Mouse (Mus musculus): ENCODE data around the gene Vstm2l. TPM values are rescaled to one million over a fixed set of nuclear protein-coding genes. Genes with fewer than 3 reads are reported as not detected.

The Vstm2l gene
- polyA plus RNA-seq, 1 experiment from 2014 or later, result not detected

GRCm38 (mm10) chr2:157944156-157944893 is 29.9 kb downstream of the Vstm2l start:
- Histone ChIP-seq H3K9ac (peak overlapping the region; percentile 66), H3K36me3 (ENCODE audit: insufficient read depth) (no peaks in the 10 kb centered on the region), H3K4me3 (ENCODE audit: low read depth, low read length) (peak overlapping the region; percentile 49), H3K9me3 (ENCODE audit: low read depth, low read length) (no peaks in the 10 kb centered on the region), H3K27me3 (ENCODE audit: insufficient read depth, low read length) (peaks cover 24% of the 10 kb centered on the region), H3K4me1 (ENCODE audit: insufficient read depth) (peaks cover 10% of the 10 kb centered on the region), H3K4me2 (peak overlapping the region; percentile 96), H3K27ac (ENCODE audit: low read depth) (no peak overlapping the region; the same call in 1 of the 2 replicates)
- ATAC-seq (ENCODE audit: insufficient read depth) (peak; percentile 48; the same call in 1 of the 2 replicates), DNase-seq (peak; percentile 14)
- 10% methylated on average over 36 of the region's 37 CpGs for WGBS
- TF ChIP-seq CTCF (IDR thresholded peaks at IDR 0.05; ENCODE audit: low read depth), result no peak

- Histone ChIP-seq H3K4me3 (ENCODE audit: low read depth, low read length) (no peak overlapping the region), H3K4me2 (no peak overlapping the region), H3K36me3 (ENCODE audit: insufficient read depth) (no peaks in the 10 kb centered on the region), H3K9ac (no peak overlapping the region), H3K27me3 (ENCODE audit: insufficient read depth, low read length) (no peaks in the 10 kb centered on the region), H3K27ac (ENCODE audit: low read depth) (no peak overlapping the region), H3K9me3 (ENCODE audit: low read depth, low read length) (no peaks in the 10 kb centered on the region), H3K4me1 (ENCODE audit: insufficient read depth) (no peaks in the 10 kb centered on the region)
- WGBS, result 48% methylated on average over 5 of the region's 5 CpGs
- ATAC-seq (ENCODE audit: insufficient read depth), result no peak
- no peak for DNase-seq
- TF ChIP-seq CTCF (IDR thresholded peaks at IDR 0.05; ENCODE audit: low read depth), result no peak
Measured at GRCm38 (mm10) chr2:157953978-157954377, 39.5 kb downstream of the Vstm2l start.

GRCm38 (mm10) chr2:157957707-157958108 is 43.3 kb downstream of the Vstm2l start:
- H3K9ac ChIP-seq, result no peak overlapping the region
- ATAC-seq (ENCODE audit: insufficient read depth) (no peak), DNase-seq (no peak)
- no peak overlapping the region for H3K4me3 ChIP-seq (ENCODE audit: low read depth, low read length)
- TF ChIP-seq CTCF (IDR thresholded peaks at IDR 0.05; ENCODE audit: low read depth), result no peak
- no peak overlapping the region for H3K4me2 ChIP-seq
- no peak overlapping the region for H3K27ac ChIP-seq (ENCODE audit: low read depth)
- no peaks in the 10 kb centered on the region for H3K4me1 ChIP-seq (ENCODE audit: insufficient read depth)
- 1% methylated on average over 2 of the region's 2 CpGs for WGBS
- H3K9me3 ChIP-seq (ENCODE audit: low read depth, low read length), result no peaks in the 10 kb centered on the region
- no peaks in the 10 kb centered on the region for H3K36me3 ChIP-seq (ENCODE audit: insufficient read depth)
- no peaks in the 10 kb centered on the region for H3K27me3 ChIP-seq (ENCODE audit: insufficient read depth, low read length)

- no peaks in the 10 kb centered on the region for H3K4me1 ChIP-seq (ENCODE audit: insufficient read depth)
- ATAC-seq (ENCODE audit: insufficient read depth) (no peak), DNase-seq (no peak)
- H3K27ac ChIP-seq (ENCODE audit: low read depth), result no peak overlapping the region
- H3K9ac ChIP-seq, result no peak overlapping the region
- H3K4me2 ChIP-seq, result no peak overlapping the region
- H3K9me3 ChIP-seq (ENCODE audit: low read depth, low read length), result no peaks in the 10 kb centered on the region
- no peak for TF ChIP-seq CTCF (IDR thresholded peaks at IDR 0.05; ENCODE audit: low read depth)
- WGBS, result 13% methylated on average over 3 of the region's 3 CpGs
- no peaks in the 10 kb centered on the region for H3K36me3 ChIP-seq (ENCODE audit: insufficient read depth)
- no peak overlapping the region for H3K4me3 ChIP-seq (ENCODE audit: low read depth, low read length)
- H3K27me3 ChIP-seq (ENCODE audit: insufficient read depth, low read length), result no peaks in the 10 kb centered on the region
Measured at GRCm38 (mm10) chr2:157967856-157968255, 53.4 kb downstream of the Vstm2l start.

- Histone ChIP-seq H3K9ac (no peak overlapping the region), H3K27ac (ENCODE audit: low read depth) (no peak overlapping the region), H3K27me3 (ENCODE audit: insufficient read depth, low read length) (no peaks in the 10 kb centered on the region), H3K4me2 (no peak overlapping the region), H3K4me1 (ENCODE audit: insufficient read depth) (no peaks in the 10 kb centered on the region), H3K9me3 (ENCODE audit: low read depth, low read length) (no peaks in the 10 kb centered on the region), H3K4me3 (ENCODE audit: low read depth, low read length) (no peak overlapping the region), H3K36me3 (ENCODE audit: insufficient read depth) (no peaks in the 10 kb centered on the region)
- WGBS, result 49% methylated on average over 6 of the region's 6 CpGs
- DNase-seq (no peak), ATAC-seq (ENCODE audit: insufficient read depth) (no peak)
- TF ChIP-seq CTCF (IDR thresholded peaks at IDR 0.05; ENCODE audit: low read depth), result no peak
Measured at GRCm38 (mm10) chr2:157970124-157970523, 55.7 kb downstream of the Vstm2l start.

- no peaks in the 10 kb centered on the region for H3K27me3 ChIP-seq (ENCODE audit: insufficient read depth, low read length)
- H3K4me1 ChIP-seq (ENCODE audit: insufficient read depth), result no peaks in the 10 kb centered on the region
- no peak overlapping the region for H3K9ac ChIP-seq
- WGBS, result 1% methylated on average over 3 of the region's 3 CpGs
- H3K4me2 ChIP-seq, result no peak overlapping the region
- no peak overlapping the region for H3K4me3 ChIP-seq (ENCODE audit: low read depth, low read length)
- H3K27ac ChIP-seq (ENCODE audit: low read depth), result no peak overlapping the region
- H3K36me3 ChIP-seq (ENCODE audit: insufficient read depth), result no peaks in the 10 kb centered on the region
- no peak for TF ChIP-seq CTCF (IDR thresholded peaks at IDR 0.05; ENCODE audit: low read depth)
- H3K9me3 ChIP-seq (ENCODE audit: low read depth, low read length), result no peaks in the 10 kb centered on the region
- ATAC-seq (ENCODE audit: insufficient read depth) (no peak), DNase-seq (peak; percentile 94)
Measured at GRCm38 (mm10) chr2:157970669-157971068, 56.2 kb downstream of the Vstm2l start.

- Histone ChIP-seq H3K4me1 (ENCODE audit: insufficient read depth) (no peaks in the 10 kb centered on the region), H3K9me3 (ENCODE audit: low read depth, low read length) (no peaks in the 10 kb centered on the region), H3K9ac (no peak overlapping the region), H3K4me3 (ENCODE audit: low read depth, low read length) (no peak overlapping the region), H3K27ac (ENCODE audit: low read depth) (no peak overlapping the region), H3K36me3 (ENCODE audit: insufficient read depth) (no peaks in the 10 kb centered on the region), H3K4me2 (0 out of 2 replicates have a peak overlapping the region, but pooled peaks have one; percentile 8), H3K27me3 (ENCODE audit: insufficient read depth, low read length) (no peaks in the 10 kb centered on the region)
- ATAC-seq (ENCODE audit: insufficient read depth) (no peak), DNase-seq (no peak)
- no peak for TF ChIP-seq CTCF (IDR thresholded peaks at IDR 0.05; ENCODE audit: low read depth)
- 3% methylated on average over 23 of the region's 23 CpGs for WGBS
Measured at GRCm38 (mm10) chr2:157974604-157975501, 60.4 kb downstream of the Vstm2l start.
